8 mouse cellular contexts compared by ENCODE assay signal in genomic region chr13:21994896-21995295, GRCm38 (mm10). TPM values are rescaled to one million over a fixed set of nuclear protein-coding genes. Genes with fewer than 3 reads are reported as not detected.
A peak's percentile ranks its signal among the peaks of the same experiment; 100 is the strongest.
DNase-seq lines count a peak whose midpoint lies in the region; ATAC-seq and TF ChIP-seq lines count a peak whose summit lies in the region.

No protein-coding gene starts in this region.

- peaks cover 69% of the 10 kb centered on the region for H3K27me3 ChIP-seq in heart, postnatal 0 days (ENCODE audit: control insufficient read depth, insufficient read depth, low read length)
- peaks cover 84% of the 10 kb centered on the region for H3K27me3 ChIP-seq in hindbrain, embryonic 15.5 days
- peaks cover 76% of the 10 kb centered on the region for H3K27me3 ChIP-seq in midbrain, embryonic 14.5 days (ENCODE audit: control insufficient read depth, insufficient read depth, low read length)

- H3K4me3 ChIP-seq in heart, postnatal 0 days (ENCODE audit: low read depth, low read length) = peak overlapping the region; percentile 40
- peak overlapping the region; percentile 60 for H3K4me3 ChIP-seq in bone marrow macrophage, adult 2 months (ENCODE audit: insufficient read depth, low read length)
- peak overlapping the region; percentile 19 for H3K4me3 ChIP-seq in hindbrain, embryonic 15.5 days
- H3K4me3 ChIP-seq in midbrain, embryonic 14.5 days (replicated peaks; ENCODE audit: low read depth, low read length) = peak overlapping the region; percentile 21

- intact Hi-C loops in heart, postnatal 14 days (cut with DNase I) = no loop called here

- no peak overlapping the region for H3K9ac ChIP-seq in heart, postnatal 0 days (replicated peaks; ENCODE audit: low read depth, low read length)
- no peak overlapping the region for H3K9ac ChIP-seq in hindbrain, embryonic 15.5 days
- H3K9ac ChIP-seq in midbrain, embryonic 14.5 days (replicated peaks; ENCODE audit: low read length) = no peak overlapping the region

- H3K36me3 ChIP-seq in heart, postnatal 0 days (replicated peaks; ENCODE audit: control insufficient read depth, insufficient read depth, low read length) = no peaks in the 10 kb centered on the region
- H3K36me3 ChIP-seq in hindbrain, embryonic 15.5 days = no peaks in the 10 kb centered on the region
- H3K36me3 ChIP-seq in midbrain, embryonic 14.5 days (ENCODE audit: control insufficient read depth, insufficient read depth, low read length) = no peaks in the 10 kb centered on the region

- no peak for TF ChIP-seq EP300 in heart, postnatal 0 days (IDR thresholded peaks at IDR 0.05; ENCODE audit: low read depth)

- ATAC-seq in heart, postnatal 0 days (ENCODE audit: insufficient read depth, low read depth) = no peak
- no peak for ATAC-seq in hindbrain, embryonic 15.5 days (ENCODE audit: low FRiP score, low read depth)
- no peak for ATAC-seq in midbrain, embryonic 14.5 days (ENCODE audit: low FRiP score, low TSS enrichment)

- WGBS in heart, postnatal 0 days = 8% methylated on average over 8 of the region's 8 CpGs
- WGBS in hindbrain, embryonic 15.5 days = 5% methylated on average over 8 of the region's 8 CpGs
- WGBS in midbrain, embryonic 14.5 days = 6% methylated on average over 8 of the region's 8 CpGs

- H3K4me2 ChIP-seq in heart, postnatal 0 days (ENCODE audit: low read depth, low read length) = peak overlapping the region; percentile 59
- peak overlapping the region; percentile 45 for H3K4me2 ChIP-seq in hindbrain, embryonic 15.5 days
- peak overlapping the region; percentile 47 for H3K4me2 ChIP-seq in midbrain, embryonic 14.5 days (ENCODE audit: low read length)

- no peak overlapping the region for H3K27ac ChIP-seq in heart, postnatal 0 days (ENCODE audit: low read depth)
- no peak overlapping the region for H3K27ac ChIP-seq in bone marrow macrophage, adult 2 months (ENCODE audit: insufficient read depth, low read depth, low read length)
- no peak overlapping the region for H3K27ac ChIP-seq in hindbrain, embryonic 15.5 days (replicated peaks)
- H3K27ac ChIP-seq in midbrain, embryonic 14.5 days (replicated peaks; ENCODE audit: low read depth, low read length) = no peak overlapping the region

- no peak for TF ChIP-seq CTCF in heart, postnatal 0 days (IDR thresholded peaks at IDR 0.05; ENCODE audit: low read depth)
- no peak for TF ChIP-seq CTCF in bone marrow macrophage, adult 2 months (IDR thresholded peaks at IDR 0.05; ENCODE audit: low read depth, low read length)

- peaks cover 13% of the 10 kb centered on the region; the same call in 1 of the 2 replicates for H3K9me3 ChIP-seq in heart, postnatal 0 days (replicated peaks; ENCODE audit: control insufficient read depth, low read length)
- H3K9me3 ChIP-seq in hindbrain, embryonic 15.5 days = no peaks in the 10 kb centered on the region
- no peaks in the 10 kb centered on the region for H3K9me3 ChIP-seq in midbrain, embryonic 14.5 days (ENCODE audit: control insufficient read depth, low read length)

- H3K4me1 ChIP-seq in heart, postnatal 0 days (ENCODE audit: control insufficient read depth, insufficient read depth) = 0 out of 2 replicates have a peak, but pooled peaks cover 3% of the 10 kb centered on the region
- H3K4me1 ChIP-seq in bone marrow macrophage, adult 2 months (ENCODE audit: control insufficient read depth, insufficient read depth, low read length) = no peaks in the 10 kb centered on the region
- H3K4me1 ChIP-seq in hindbrain, embryonic 15.5 days (replicated peaks) = 0 out of 2 replicates have a peak, but pooled peaks cover 11% of the 10 kb centered on the region
- 0 out of 2 replicates have a peak, but pooled peaks cover 3% of the 10 kb centered on the region for H3K4me1 ChIP-seq in midbrain, embryonic 14.5 days (ENCODE audit: control insufficient read depth, insufficient read depth, low read length)

- DNase-seq in heart, postnatal 0 days (ENCODE audit: low spot score) = peak; percentile 11
- DNase-seq in heart, postnatal 14 days = no peak
- DNase-seq in midbrain, embryonic 14.5 days = peak; percentile 55
- DNase-seq in right cerebral cortex, postnatal 25 days = no peak
- no peak for DNase-seq in cerebellum, postnatal 14 days
- no peak for DNase-seq in gastrocnemius, adult 8-10 months (ENCODE audit: low spot score in 2 of 2)

- no peak for TF ChIP-seq POLR2A in bone marrow macrophage, adult 2 months (IDR thresholded peaks at IDR 0.05; ENCODE audit: borderline replicate concordance, low read depth, low read length)

RNA-seq across cellular contexts. Expression of gene Pom121l2, which starts 13.9 kb away (rescaled TPM):
- total RNA-seq in heart, postnatal 0 days (2014; rRNA removed; ENCODE audit: low replicate concordance) = not detected in 2 replicates
- polyA plus RNA-seq in heart, postnatal 0 days (2015; fragmentation: Nextera tagmentation; extraction: Ambion mirVana) = not detected in 2 replicates
- not detected for total RNA-seq in heart, postnatal 14 days (2021)
- not detected in 2 replicates for polyA plus RNA-seq in bone marrow macrophage, adult 2 months (2012; ENCODE audit: insufficient read depth, insufficient read length, missing spikeins)
- 0.08 TPM in 1 of 2 replicates, not detected in the other for polyA plus RNA-seq in hindbrain, embryonic 15.5 days (2015; fragmentation: Nextera tagmentation; extraction: Ambion mirVana)
- polyA plus RNA-seq in midbrain, embryonic 14.5 days (2014; fragmentation: Nextera tagmentation; extraction: Ambion mirVana) = not detected in 2 replicates
- total RNA-seq in gastrocnemius, adult 8-10 months (2022) = not detected

RNA-seq across cellular contexts. Expression of gene Prss16, which starts 14.6 kb away (rescaled TPM):
- 14.0 TPM in 1 of 2 replicates, not detected in the other for total RNA-seq in heart, postnatal 0 days (2014; rRNA removed; ENCODE audit: low replicate concordance)
- polyA plus RNA-seq in heart, postnatal 0 days (2015; fragmentation: Nextera tagmentation; extraction: Ambion mirVana) = 0.05 and 0.14 TPM in 2 replicates
- total RNA-seq in heart, postnatal 14 days (2021) = 10 to 100 TPM in 1 of 2 experiments, not detected in 1; 11.6 TPM
- 3.0 and 3.4 TPM in 2 replicates for polyA plus RNA-seq in bone marrow macrophage, adult 2 months (2012; ENCODE audit: insufficient read depth, insufficient read length, missing spikeins)
- 0.14 TPM in 1 of 2 replicates, not detected in the other for polyA plus RNA-seq in hindbrain, embryonic 15.5 days (2015; fragmentation: Nextera tagmentation; extraction: Ambion mirVana)
- not detected in 2 replicates for polyA plus RNA-seq in midbrain, embryonic 14.5 days (2014; fragmentation: Nextera tagmentation; extraction: Ambion mirVana)
- not detected for total RNA-seq in gastrocnemius, adult 8-10 months (2022)

RNA-seq across cellular contexts. Expression of gene Hist1h2ah, which starts 40.5 kb away (rescaled TPM):
- 48.9 and 128 TPM in 2 replicates for total RNA-seq in heart, postnatal 0 days (2014; rRNA removed; ENCODE audit: low replicate concordance)
- polyA plus RNA-seq in heart, postnatal 0 days (2015; fragmentation: Nextera tagmentation; extraction: Ambion mirVana) = 1.9 TPM in 1 of 2 replicates, not detected in the other
- total RNA-seq in heart, postnatal 14 days (2021) = 100 to 1,000 TPM in 1 of 2 experiments, 10 to 100 TPM in 1; 69.3 to 132 TPM
- polyA plus RNA-seq in bone marrow macrophage, adult 2 months (2012; ENCODE audit: insufficient read depth, insufficient read length, missing spikeins) = not detected in 2 replicates
- polyA plus RNA-seq in hindbrain, embryonic 15.5 days (2015; fragmentation: Nextera tagmentation; extraction: Ambion mirVana) = 1.7 and 2.2 TPM in 2 replicates
- not detected in 2 replicates for polyA plus RNA-seq in midbrain, embryonic 14.5 days (2014; fragmentation: Nextera tagmentation; extraction: Ambion mirVana)
- total RNA-seq in gastrocnemius, adult 8-10 months (2022) = 1 to 10 TPM in 3 of 4 experiments, not detected in 1; 3.0 to 6.5 (median 5.3) TPM

RNA-seq across cellular contexts. Expression of gene Hist1h2bk, which starts 40.8 kb away (rescaled TPM):
- 563 and 573 TPM in 2 replicates for total RNA-seq in heart, postnatal 0 days (2014; rRNA removed; ENCODE audit: low replicate concordance)
- 0.34 TPM in 1 of 2 replicates, not detected in the other for polyA plus RNA-seq in heart, postnatal 0 days (2015; fragmentation: Nextera tagmentation; extraction: Ambion mirVana)
- 100 to 1,000 TPM in 1 of 2 experiments, 10 to 100 TPM in 1; 67.9 to 160 TPM for total RNA-seq in heart, postnatal 14 days (2021)
- 2.9 and 5.5 TPM in 2 replicates for polyA plus RNA-seq in bone marrow macrophage, adult 2 months (2012; ENCODE audit: insufficient read depth, insufficient read length, missing spikeins)
- 1.2 and 1.5 TPM in 2 replicates for polyA plus RNA-seq in hindbrain, embryonic 15.5 days (2015; fragmentation: Nextera tagmentation; extraction: Ambion mirVana)
- polyA plus RNA-seq in midbrain, embryonic 14.5 days (2014; fragmentation: Nextera tagmentation; extraction: Ambion mirVana) = 0.86 and 1.1 TPM in 2 replicates
- total RNA-seq in gastrocnemius, adult 8-10 months (2022) = 1 to 10 TPM in 1 of 4 experiments, under 1 TPM in 1, not detected in 2; 0.75 to 7.0 TPM

RNA-seq across cellular contexts. Expression of gene Hist1h4i, which starts 46.3 kb away (rescaled TPM):
- total RNA-seq in heart, postnatal 0 days (2014; rRNA removed; ENCODE audit: low replicate concordance) = 29.3 and 34.1 TPM in 2 replicates
- polyA plus RNA-seq in heart, postnatal 0 days (2015; fragmentation: Nextera tagmentation; extraction: Ambion mirVana) = 4.0 and 4.2 TPM in 2 replicates
- 10 to 100 TPM; 29.6 to 55.4 TPM for total RNA-seq in heart, postnatal 14 days (2021)
- 7.5 and 8.2 TPM in 2 replicates for polyA plus RNA-seq in bone marrow macrophage, adult 2 months (2012; ENCODE audit: insufficient read depth, insufficient read length, missing spikeins)
- 8.4 and 10.7 TPM in 2 replicates for polyA plus RNA-seq in hindbrain, embryonic 15.5 days (2015; fragmentation: Nextera tagmentation; extraction: Ambion mirVana)
- 6.6 and 6.8 TPM in 2 replicates for polyA plus RNA-seq in midbrain, embryonic 14.5 days (2014; fragmentation: Nextera tagmentation; extraction: Ambion mirVana)
- 10 to 100 TPM; 28.5 to 37.8 (median 35.7) TPM for total RNA-seq in gastrocnemius, adult 8-10 months (2022)

Comparison
In these comparisons a context has a peak if more than half of its experiments do, and no peak if none do; other contexts are left out.
1. DNase-seq: peak in heart, postnatal 0 days (single experiment) and midbrain, embryonic 14.5 days (single experiment); none in heart, postnatal 14 days (0 of 2), right cerebral cortex, postnatal 25 days (single experiment), cerebellum, postnatal 14 days (0 of 2) and gastrocnemius, adult 8-10 months (0 of 2).
2. Peak in every context shown above with its lines, with median percentiles within 50 percentile points of each other: H3K4me2 ChIP-seq and H3K4me3 ChIP-seq.